Mouse (Mus musculus): ENCODE measurements around the gene Sh3bp4.

DNA sequence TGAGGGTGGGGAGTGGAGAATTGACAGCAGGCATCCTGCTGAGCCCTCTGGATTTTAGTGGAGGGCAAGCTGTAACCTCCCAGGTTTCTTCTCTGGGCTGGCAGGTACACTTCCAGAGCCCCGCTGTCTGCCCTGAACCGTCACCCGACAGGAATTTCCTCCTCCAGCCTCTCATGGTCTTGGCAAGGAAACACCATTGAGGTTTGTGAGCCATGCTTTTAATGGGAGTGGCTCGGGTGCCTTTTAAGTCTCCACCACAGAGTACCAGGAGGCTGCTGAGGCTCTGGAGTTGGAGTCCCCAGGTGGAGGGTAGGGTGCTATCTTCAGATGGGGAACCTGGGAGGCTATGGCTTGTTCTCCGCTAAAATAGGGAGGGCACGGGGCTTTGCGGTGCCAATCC lies 53.9 kb downstream of the Sh3bp4 start:
- TF ChIP-seq CTCF (IDR thresholded peaks at IDR 0.05; ENCODE audit: low read depth, low read length) (no peak), POLR2A (IDR thresholded peaks at IDR 0.05; ENCODE audit: borderline replicate concordance, low read depth, low read length) (no peak)

Measured in bone marrow macrophage, adult 2 months (primary cell).